Mouse (Mus musculus) adrenal gland, adult 2 months (tissue): ENCODE results near the gene Ube2a. TPM values are rescaled to one million over a fixed set of nuclear protein-coding genes. Genes with fewer than 3 reads are reported as not detected.
A peak's percentile ranks its signal among the peaks of the same experiment; 100 is the strongest.

Experiments used
- DNase-seq: peaks from one replicate; pipeline ENCODE4 v3.0.0; 2021
- polyA plus RNA-seq: library from polyadenylated mRNA; depleted of rRNA; stranded (reverse); fragments of >200 nt; gene quantifications from 2 replicates; pipeline ENCODE4 v1.2.3, GENCODE M21; 2012; rRNA removed
- total RNA-seq, 2 experiments: library from RNA; stranded (reverse); gene quantifications; 2 replicates each; pipeline ENCODE4 v1.2.3; 2021

Ube2a gene
- total and polyA plus RNA-seq, 3 experiments: 33.2 to 74.4 (median 66.8) TPM

GRCm38 (mm10) chrX:36901655-36902054 lies 28.0 kb downstream of the Ube2a start:
- no peak for DNase-seq

GRCm38 (mm10) chrX:36902321-36903114 lies 28.8 kb downstream of the Ube2a start, which contains the start of gene Nkrf:
TSS of gene Nkrf (minus strand) at chrX:36902899.
- peak; percentile 42 for DNase-seq

- peak; percentile 92 for DNase-seq
These were observed 29.5 kb downstream of the Ube2a start for GRCm38 (mm10) chrX:36903115-36903768.

- no peak for DNase-seq
These were observed 32.8 kb downstream of the Ube2a start for GRCm38 (mm10) chrX:36906539-36906938.

GRCm38 (mm10) chrX:36911343-36911742 lies 37.6 kb downstream of the Ube2a start:
- peak; percentile 32 for DNase-seq

- no peak for DNase-seq
These were observed 44.0 kb downstream of the Ube2a start for GRCm38 (mm10) chrX:36917749-36918148.

GRCm38 (mm10) chrX:36921346-36921745 lies 47.6 kb downstream of the Ube2a start:
- no peak for DNase-seq

- DNase-seq: no peak
These were observed 55.1 kb downstream of the Ube2a start for GRCm38 (mm10) chrX:36928791-36929190.

GRCm38 (mm10) chrX:36929694-36930093 lies 56.0 kb downstream of the Ube2a start:
- DNase-seq: no peak

GRCm38 (mm10) chrX:36930574-36930973 lies 56.9 kb downstream of the Ube2a start:
- no peak for DNase-seq

Other genes starting within 250 kb of the Ube2a start
- 1 to 10 TPM; 4.9 to 5.8 TPM for gene Akap17b, start 228.5 kb upstream of the Ube2a start, total RNA-seq
- gene Akap17b, start 228.5 kb upstream of the Ube2a start, polyA plus RNA-seq: 0.76 and 0.92 TPM in 2 replicates
- 1 to 10 TPM; 1.0 to 1.1 TPM for gene Slc25a43, start 130.2 kb upstream of the Ube2a start, total RNA-seq
- gene Slc25a43, start 130.2 kb upstream of the Ube2a start, polyA plus RNA-seq: 2.8 and 3.4 TPM in 2 replicates
- gene Slc25a5, start 78.2 kb upstream of the Ube2a start, total RNA-seq: 100 to 1,000 TPM; 382 to 504 TPM
- 261 and 313 TPM in 2 replicates for gene Slc25a5, start 78.2 kb upstream of the Ube2a start, polyA plus RNA-seq
- 10 to 100 TPM; 47.8 to 56.8 TPM for gene C330007P06Rik, start 211 bp downstream of the Ube2a start, total RNA-seq
- 8.8 and 10.1 TPM in 2 replicates for gene C330007P06Rik, start 211 bp downstream of the Ube2a start, polyA plus RNA-seq
- gene Nkrf, start 29.0 kb downstream of the Ube2a start, total RNA-seq: 10 to 100 TPM in 1 of 2 experiments, 1 to 10 TPM in 1; 9.2 to 15.3 TPM
- gene Nkrf, start 29.0 kb downstream of the Ube2a start, polyA plus RNA-seq: 0.09 and 0.12 TPM in 2 replicates
- gene Sept6, start 117.9 kb downstream of the Ube2a start, total RNA-seq: 10 to 100 TPM; 16.7 to 24.9 TPM
- gene Sept6, start 117.9 kb downstream of the Ube2a start, polyA plus RNA-seq: 8.6 and 8.8 TPM in 2 replicates
- gene Sowahd, start 174.9 kb downstream of the Ube2a start, total RNA-seq: 1 to 10 TPM in 1 of 2 experiments, under 1 TPM in 1; 0.17 to 1.8 TPM
- gene Sowahd, start 174.9 kb downstream of the Ube2a start, polyA plus RNA-seq: 0.13 and 0.46 TPM in 2 replicates
- gene Rpl39, start 211.5 kb downstream of the Ube2a start, total RNA-seq: 100 to 1,000 TPM; 544 to 632 TPM
- 3.7 and 4.4 TPM in 2 replicates for gene Rpl39, start 211.5 kb downstream of the Ube2a start, polyA plus RNA-seq
- gene Upf3b, start 236.4 kb downstream of the Ube2a start, total RNA-seq: 10 to 100 TPM; 14.6 to 15.2 TPM
- 0.67 and 0.71 TPM in 2 replicates for gene Upf3b, start 236.4 kb downstream of the Ube2a start, polyA plus RNA-seq